Mouse (Mus musculus) bone marrow, adult 2 months (tissue): ENCODE results near the gene Rala. TPM values are rescaled to one million over a fixed set of nuclear protein-coding genes. Genes with fewer than 3 reads are reported as not detected.
A peak's percentile ranks its signal among the peaks of the same experiment; 100 is the strongest.
"Not testable (repeated sequence)": the region's sequence is repeated elsewhere in the genome, so short reads cannot be mapped to it uniquely, and the experiment has no call there.

Source experiments
- H3K27ac ChIP-seq: fragments of 200-500 bp; 2 replicates; pipeline ENCODE4 v1.5.1; 2012; ENCODE audit warnings: low read depth, mild to moderate bottlenecking, control low read depth, inconsistent platforms, low read length; ENCODE audit not compliant: control insufficient read depth, poor library complexity, insufficient read depth
- H3K4me1 ChIP-seq: fragments of 200-500 bp; 2 replicates; pipeline ENCODE4 v1.6.1; 2011; ENCODE audit warnings: low read length; ENCODE audit not compliant: control insufficient read depth, insufficient read depth
- H3K4me3 ChIP-seq: fragments of 200-500 bp; replicated peaks from 2 replicates; pipeline ENCODE3; 2011; ENCODE audit warnings: mild to moderate bottlenecking, low read depth, low read length, control low read depth; ENCODE audit not compliant: control insufficient read depth
- CTCF ChIP-seq: fragments of 200-500 bp; IDR thresholded peaks from 2 replicates; pipeline ENCODE4 v1.5.1; 2011; ENCODE audit warnings: low read length, control low read depth; ENCODE audit not compliant: control insufficient read depth, insufficient read depth
- POLR2A ChIP-seq: fragments of 200-500 bp; IDR thresholded peaks from 2 replicates; pipeline ENCODE4 v1.6.1; 2011; ENCODE audit warnings: low read depth, mild to moderate bottlenecking, control low read depth, low read length, borderline replicate concordance; ENCODE audit not compliant: control insufficient read depth
- WGBS: fragments of 180-500 bp; shearing (Covaris S2); methylation state at CpG from one replicate; pipeline ENCODE4 v1.1.7; 2018; 5-methylcytosine and 5-hydroxymethylcytosine counted together
- polyA plus RNA-seq: library from polyadenylated mRNA; stranded (reverse); fragments of >200 nt; gene quantifications from 2 replicates; pipeline ENCODE4 v1.2.4, GENCODE M21; 2011; ENCODE audit warnings: low replicate concordance; ENCODE audit not compliant: missing spikeins, insufficient read depth, insufficient read length

Rala gene
- polyA plus RNA-seq, 1 experiment: 19.0 TPM

GRCm38 (mm10) chr13:17975891-17976290, 31.9 kb upstream of the Rala start:
- TF ChIP-seq POLR2A (no peak), CTCF (no peak)
- no peak overlapping the region for H3K27ac ChIP-seq
- no peaks in the 10 kb centered on the region; the same call in 1 of the 2 replicates for H3K4me1 ChIP-seq
- 0% methylated on average over 2 of the region's 2 CpGs for WGBS
- H3K4me3 ChIP-seq: no peak overlapping the region

GRCm38 (mm10) chr13:17975457-17975856, 31.4 kb upstream of the Rala start:
- no peak overlapping the region for H3K27ac ChIP-seq
- WGBS: 20% methylated on average over 1 of the region's 1 CpGs
- H3K4me1 ChIP-seq: no peaks in the 10 kb centered on the region; the same call in 1 of the 2 replicates
- no peak overlapping the region for H3K4me3 ChIP-seq
- no peak for TF ChIP-seq CTCF
- no peak for TF ChIP-seq POLR2A

GRCm38 (mm10) chr13:17974734-17975133, 30.7 kb upstream of the Rala start:
- Histone ChIP-seq H3K4me3 (no peak overlapping the region), H3K27ac (no peak overlapping the region)

GRCm38 (mm10) chr13:17960613-17961012, 16.6 kb upstream of the Rala start:
- TF ChIP-seq POLR2A (no peak), CTCF (no peak)
- Histone ChIP-seq H3K27ac (no peak overlapping the region), H3K4me1 (no peaks in the 10 kb centered on the region), H3K4me3 (no peak overlapping the region)
- WGBS: 57% methylated on average over 7 of the region's 7 CpGs

More at GRCm38 (mm10) chr13:17974734-17975133, 30.7 kb upstream of the Rala start:
- 92% methylated on average over 9 of the region's 9 CpGs for WGBS
- H3K4me1 ChIP-seq: no peaks in the 10 kb centered on the region; the same call in 1 of the 2 replicates
- TF ChIP-seq CTCF (no peak), POLR2A (no peak)

- TF ChIP-seq CTCF (no peak), POLR2A (no peak)
- 49% methylated on average over 1 of the region's 1 CpGs for WGBS
- Histone ChIP-seq H3K4me1 (no peaks in the 10 kb centered on the region), H3K4me3 (no peak overlapping the region), H3K27ac (no peak overlapping the region)
Observed at GRCm38 (mm10) chr13:17954282-17954681, 10.2 kb upstream of the Rala start.

- not testable (repeated sequence) for H3K27ac ChIP-seq, H3K4me1 ChIP-seq, H3K4me3 ChIP-seq
- 82% methylated on average over 8 of the region's 8 CpGs for WGBS
Observed at GRCm38 (mm10) chr13:17950581-17950980, 6.5 kb upstream of the Rala start.

- no peaks in the 10 kb centered on the region for H3K4me1 ChIP-seq
- H3K27ac ChIP-seq: no peak overlapping the region
- H3K4me3 ChIP-seq: no peak overlapping the region
- 70% methylated on average over 18 of the region's 18 CpGs for WGBS
- TF ChIP-seq POLR2A (no peak), CTCF (no peak)
Observed at GRCm38 (mm10) chr13:17949555-17949954, 5.5 kb upstream of the Rala start.

- TF ChIP-seq CTCF (no peak), POLR2A (no peak)
- H3K4me1 ChIP-seq: no peaks in the 10 kb centered on the region; the same call in 1 of the 2 replicates
- WGBS: 1% methylated on average over 65 of the region's 70 CpGs
- H3K27ac ChIP-seq: peak overlapping the region; percentile 87
- peak overlapping the region; percentile 75 for H3K4me3 ChIP-seq
Observed at GRCm38 (mm10) chr13:17943306-17944077, 547 bp downstream of the Rala start.
